Mouse (Mus musculus): ENCODE results near the gene Cox7c.
"Not testable (repeated sequence)": the region's sequence is repeated elsewhere in the genome, so short reads cannot be mapped to it uniquely, and the experiment has no call there.

Gene Cox7c

DNA sequence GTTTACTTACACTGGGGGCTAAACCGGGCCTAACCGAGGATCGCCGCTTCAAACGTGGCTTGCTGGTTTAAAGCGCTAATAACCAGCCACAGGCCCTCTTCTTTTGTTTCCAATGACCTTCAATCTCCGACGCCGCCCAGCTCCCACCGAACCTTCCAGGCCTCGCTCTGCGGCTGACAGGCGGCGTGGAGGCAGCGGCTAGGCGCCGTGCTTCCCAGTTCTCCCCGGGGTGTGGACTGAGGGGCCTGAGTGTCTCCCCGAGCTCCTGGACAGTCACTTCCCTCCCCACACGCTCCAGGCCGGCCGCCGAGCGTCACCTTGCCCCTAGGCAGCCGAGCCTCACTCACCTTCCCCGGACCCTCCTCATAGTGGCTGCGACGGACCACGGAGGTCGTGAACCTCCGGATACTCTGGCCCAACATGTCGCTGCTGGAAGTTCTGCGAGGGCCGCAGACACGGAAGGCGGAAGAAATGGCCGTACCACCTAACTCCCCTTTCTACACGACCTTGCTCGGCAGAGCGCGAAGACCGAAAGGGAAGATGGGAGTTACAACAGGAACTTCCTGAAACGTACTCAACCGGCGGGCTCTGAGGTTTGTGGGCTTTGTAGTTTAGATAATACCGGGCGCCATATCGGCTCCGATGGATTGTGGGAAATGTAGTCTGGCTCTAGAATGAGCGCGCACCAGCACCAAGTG, at the start of gene Cox7c:
Gene Cox7c, minus strand, starts transcription at position 651 of the 698 bp plus-strand sequence.
- CTCF ChIA-PET = no interaction called here

DNA sequence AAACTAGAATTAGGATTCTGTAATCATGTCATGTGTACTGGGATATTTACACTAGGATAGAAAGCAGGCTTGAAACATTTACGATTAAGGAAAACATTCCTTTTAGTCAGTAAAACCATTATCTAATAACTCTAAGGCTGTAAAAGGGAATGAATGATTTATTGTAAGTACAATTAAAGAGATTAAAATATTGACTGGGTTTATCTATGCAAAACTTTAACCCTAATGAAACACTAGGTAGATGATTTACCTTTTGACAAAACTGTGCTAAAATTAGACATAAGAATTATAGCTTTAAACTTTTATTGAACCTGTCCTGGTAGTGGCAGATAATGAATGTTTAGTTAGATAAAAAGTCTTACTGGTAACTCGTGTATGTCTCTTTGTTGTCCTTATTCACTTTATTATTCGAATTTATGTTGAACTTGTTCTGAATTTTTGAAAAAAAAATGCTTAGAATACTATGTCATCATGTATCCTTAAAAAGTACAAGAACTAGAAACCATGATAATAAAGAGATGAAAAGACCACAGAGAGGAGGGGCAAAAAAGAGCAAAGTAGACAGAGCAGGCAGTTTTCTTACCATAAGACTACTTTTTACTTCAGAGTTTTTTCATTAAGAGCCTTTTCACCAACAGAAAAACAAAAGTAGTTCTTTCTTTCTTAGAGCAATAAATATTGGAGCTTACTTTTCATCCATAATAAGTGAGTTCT, 21.5 kb upstream of the Cox7c start:
- CTCF ChIA-PET = no interaction called here

DNA sequence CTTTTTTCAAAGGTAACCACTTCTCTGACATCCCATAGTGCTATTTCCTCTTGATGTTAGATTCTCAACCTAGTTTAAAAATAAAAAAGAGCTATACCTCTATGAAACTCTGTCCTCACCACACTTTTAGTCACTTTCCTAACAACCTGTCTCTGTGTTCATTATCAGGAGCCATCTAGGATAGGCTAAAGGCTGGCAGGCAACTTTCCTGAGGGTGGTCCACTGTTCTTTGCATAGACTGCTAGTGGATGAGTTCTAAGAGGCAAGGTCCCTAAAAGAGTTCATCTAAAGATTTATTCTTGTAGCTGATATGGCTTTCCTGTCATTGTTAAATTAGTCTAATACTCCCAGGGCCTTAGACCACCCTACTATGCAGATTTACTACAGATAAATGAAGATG, 20.8 kb upstream of the Cox7c start:
- CTCF ChIA-PET = no interaction called here

DNA sequence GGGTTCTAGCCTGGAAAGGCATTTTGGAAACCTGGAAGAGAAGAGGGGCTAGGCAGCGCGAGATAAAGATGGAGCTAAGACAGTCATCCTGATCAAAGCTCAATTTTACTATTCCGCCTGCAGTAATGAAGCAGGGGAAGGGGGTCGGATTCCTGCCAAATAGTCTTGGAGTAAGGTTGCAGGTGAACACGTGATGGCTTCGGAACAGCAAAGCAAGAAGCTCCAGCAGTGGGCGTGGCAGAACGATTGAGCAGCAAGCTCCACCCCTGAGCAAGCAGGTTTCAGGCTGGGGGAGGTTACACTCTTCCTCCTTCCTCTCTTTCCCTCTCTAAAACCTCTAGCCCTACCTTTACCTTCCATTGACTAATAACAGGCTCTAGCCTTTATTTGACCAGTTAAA, 7.4 kb upstream of the Cox7c start:
- CTCF ChIA-PET = not testable (repeated sequence)

DNA sequence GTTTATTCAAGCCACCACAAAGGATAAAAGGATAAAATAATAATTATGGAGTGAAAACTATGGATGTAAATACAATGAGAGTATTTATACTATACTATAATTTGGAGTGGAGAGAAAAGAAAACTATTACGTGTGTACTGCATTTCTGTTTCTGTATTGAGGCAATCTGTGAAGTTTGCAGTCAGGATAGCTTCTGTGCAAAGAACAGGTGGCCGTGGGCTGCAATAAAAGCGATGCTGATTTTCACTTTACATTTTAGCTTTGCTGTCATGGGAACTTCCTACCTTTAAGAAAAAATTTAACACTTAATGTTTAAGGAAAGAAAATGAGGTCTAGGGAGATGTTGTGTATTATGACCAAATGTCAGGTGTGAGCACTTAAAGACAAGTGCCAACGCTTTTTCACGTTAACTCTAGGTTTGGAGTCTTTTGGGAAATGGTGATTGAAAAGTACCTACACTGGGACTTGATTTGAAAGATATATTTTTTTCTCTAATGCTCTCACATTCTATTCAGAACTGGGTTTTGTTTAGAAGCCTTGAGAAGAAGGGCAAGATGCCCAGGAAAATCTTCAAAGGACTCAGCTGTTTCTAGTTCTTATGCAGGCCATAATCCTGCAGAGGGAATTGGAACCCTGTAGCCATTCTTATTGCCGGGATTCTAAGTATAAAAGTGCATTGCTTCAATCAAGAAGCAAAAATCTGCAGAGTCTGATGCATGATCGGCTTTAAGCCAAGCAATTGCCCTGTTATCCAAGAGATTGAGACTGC, 41.6 kb downstream of the Cox7c start:
- CTCF ChIA-PET = no interaction called here
